Mouse (Mus musculus) testis, postnatal 14 days (tissue): Measurements from ENCODE around the gene Gm47995.
"Not testable (repeated sequence)": the region's sequence is repeated elsewhere in the genome, so short reads cannot be mapped to it uniquely, and the experiment has no call there.

Experiments
- DNase-seq: peaks from one replicate; pipeline ENCODE4 v3.0.0; 2021; ENCODE audit warnings: low spot score

Gm47995 gene

DNA sequence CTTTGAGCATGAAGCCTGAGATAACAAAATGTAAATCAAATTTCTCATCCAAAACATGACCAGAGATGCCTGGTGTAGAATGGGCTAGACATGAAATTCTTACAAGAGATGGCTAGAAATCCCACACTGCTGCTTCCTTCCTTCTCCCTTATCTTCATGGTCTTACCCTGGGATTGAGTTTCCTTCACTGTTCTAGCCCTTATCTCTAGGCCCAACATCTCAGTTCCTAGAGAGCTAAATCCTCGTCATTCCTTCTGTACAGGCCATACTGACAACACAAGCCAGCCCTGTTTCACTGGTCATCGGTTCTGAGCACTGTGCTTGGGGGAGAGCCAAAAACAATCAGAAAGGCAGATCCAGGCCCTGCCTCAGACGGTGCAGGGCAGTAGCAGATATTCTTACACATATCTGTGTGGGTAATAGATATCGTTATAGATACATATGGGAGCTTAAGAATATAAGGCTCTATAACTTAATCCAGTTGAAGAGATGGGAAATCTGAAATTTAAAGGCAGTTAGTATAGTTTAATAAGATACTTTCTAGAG lies 11.3 kb upstream of the Gm47995 start:
- not testable (repeated sequence) for DNase-seq

DNA sequence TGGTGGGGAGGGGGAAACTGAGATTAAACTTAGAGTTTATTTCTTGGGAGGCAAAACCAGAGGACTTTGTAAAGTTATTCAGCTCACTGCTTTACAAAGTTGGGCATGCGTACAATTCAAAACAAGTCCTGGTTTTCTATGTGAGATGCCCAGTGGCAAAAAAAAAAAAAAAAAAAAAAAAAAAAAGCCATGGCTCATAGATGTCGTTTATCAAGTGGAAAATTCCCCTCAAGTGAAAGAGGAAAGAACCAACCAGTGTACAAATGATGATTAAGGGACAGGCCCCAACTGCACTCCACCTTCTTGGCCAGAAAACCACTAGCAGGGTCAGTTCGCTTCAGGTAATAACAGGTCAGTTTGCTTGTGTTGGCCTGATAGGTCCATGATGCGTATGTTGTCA lies 9.8 kb upstream of the Gm47995 start:
- DNase-seq, result no peak

DNA sequence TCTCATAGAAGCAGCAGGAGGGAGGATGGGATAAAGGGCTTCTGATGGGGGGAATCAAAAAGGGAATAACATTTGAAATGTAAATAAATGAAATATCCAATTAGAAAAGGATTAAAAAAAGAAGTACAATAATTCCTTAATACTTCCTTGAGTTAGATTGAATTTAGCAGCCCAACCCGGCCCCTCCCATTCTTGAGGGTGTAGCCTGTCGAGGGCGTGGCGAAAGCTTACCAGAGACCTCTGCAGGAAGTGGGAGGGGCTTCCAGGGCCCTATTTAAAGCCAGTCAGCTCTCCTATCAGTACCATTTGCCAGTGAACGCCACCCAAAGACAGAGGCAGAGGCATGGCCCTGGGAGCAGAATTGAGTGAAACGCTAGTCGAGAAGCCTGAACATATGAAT lies 6.2 kb upstream of the Gm47995 start, which contains the start of gene Gm8947:
TSS of gene Gm8947 (plus strand) at position 302 of the 400 bp plus-strand sequence.
- DNase-seq, result not testable (repeated sequence)

DNA sequence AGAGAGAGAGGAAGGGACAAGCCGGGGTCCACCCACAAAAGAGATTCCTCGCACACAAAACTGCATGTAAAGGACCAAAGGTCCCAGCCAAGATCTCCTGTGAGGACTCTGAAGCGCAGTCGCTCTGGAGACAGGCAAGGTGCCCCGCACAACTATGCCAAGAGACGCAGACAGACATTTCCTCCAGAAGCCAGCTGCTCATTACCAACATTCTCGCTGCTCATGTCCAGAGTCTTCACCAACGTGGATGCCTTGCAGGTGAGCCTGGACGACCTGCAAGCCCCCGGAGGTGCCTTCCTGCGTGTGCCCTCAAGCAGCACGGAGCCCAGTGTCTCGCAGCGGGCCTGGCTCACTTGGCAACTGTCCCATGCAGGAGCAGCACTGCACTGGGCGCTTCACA lies 5.5 kb upstream of the Gm47995 start:
- not testable (repeated sequence) for DNase-seq

DNA sequence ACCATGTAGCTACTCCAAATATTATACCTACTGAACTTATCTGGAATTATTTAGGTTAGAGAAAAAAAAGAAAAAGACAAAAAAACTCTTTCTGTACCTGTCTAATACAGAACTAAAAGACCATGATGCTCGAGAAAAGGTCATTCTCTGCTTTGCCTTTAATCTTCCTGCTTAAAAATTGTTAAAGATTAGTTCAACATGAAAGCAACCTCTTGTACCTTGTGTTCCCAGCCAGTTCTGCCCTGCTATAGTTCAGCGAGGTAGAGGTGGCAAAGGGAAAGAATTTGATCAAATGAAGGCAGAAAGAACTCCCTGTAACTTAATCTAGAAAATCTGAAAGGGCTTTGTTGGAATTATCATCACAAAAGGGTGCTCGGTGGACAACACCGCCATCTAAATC lies 2.3 kb upstream of the Gm47995 start:
- DNase-seq, result not testable (repeated sequence)

DNA sequence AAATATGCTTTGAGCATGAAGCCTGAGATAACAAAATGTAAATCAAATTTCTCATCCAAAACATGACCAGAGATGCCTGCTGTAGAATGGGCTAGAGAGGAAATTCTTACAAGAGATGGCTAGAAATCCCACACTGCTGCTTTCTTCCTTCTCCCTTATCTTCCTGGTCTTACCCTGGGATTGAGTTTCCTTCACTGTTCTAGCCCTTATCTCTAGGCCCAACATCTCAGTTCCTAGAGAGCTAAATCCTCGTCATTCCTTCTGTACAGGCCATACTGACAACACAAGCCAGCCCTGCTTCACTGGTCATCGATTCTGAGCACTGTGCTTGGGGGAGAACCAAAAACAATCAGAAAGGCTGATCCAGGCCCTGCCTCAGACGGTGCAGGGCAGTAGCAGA lies 1.6 kb upstream of the Gm47995 start:
- DNase-seq, result not testable (repeated sequence)

DNA sequence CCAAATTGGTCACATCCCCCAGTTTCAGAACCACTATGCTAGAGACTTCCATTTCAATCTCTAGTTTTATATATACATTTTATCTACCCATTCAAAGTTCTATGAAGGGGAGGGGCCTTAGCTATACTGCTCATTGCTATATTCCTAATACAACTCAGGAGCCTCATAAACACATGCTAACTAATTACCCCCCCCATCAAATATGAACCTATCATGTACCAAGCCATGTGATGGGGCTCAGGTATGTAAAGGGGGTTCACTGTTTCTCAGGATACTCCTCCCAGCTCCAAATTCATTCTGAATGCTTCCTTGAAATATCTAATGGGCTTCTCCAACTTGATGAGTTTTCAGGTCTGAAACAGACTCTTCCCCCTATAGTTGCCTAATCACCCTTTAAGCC lies 2.4 kb downstream of the Gm47995 start:
- DNase-seq, result not testable (repeated sequence)

DNA sequence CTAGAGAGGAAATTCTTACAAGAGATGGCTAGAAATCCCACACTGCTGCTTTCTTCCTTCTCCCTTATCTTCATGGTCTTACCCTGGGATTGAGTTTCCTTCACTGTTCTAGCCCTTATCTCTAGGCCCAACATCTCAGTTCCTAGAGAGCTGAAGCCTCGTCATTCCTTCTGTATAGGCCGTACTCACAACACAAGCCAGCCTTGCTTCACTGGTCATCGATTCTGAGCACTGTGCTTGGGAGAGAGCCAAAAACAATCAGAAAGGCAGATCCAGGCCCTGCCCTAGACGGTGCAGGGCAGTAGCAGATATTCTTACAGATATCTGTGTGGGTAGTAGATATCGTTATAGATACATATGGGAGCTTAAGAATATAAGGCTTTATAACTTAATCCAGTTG lies 4.5 kb downstream of the Gm47995 start:
- DNase-seq, result not testable (repeated sequence)

DNA sequence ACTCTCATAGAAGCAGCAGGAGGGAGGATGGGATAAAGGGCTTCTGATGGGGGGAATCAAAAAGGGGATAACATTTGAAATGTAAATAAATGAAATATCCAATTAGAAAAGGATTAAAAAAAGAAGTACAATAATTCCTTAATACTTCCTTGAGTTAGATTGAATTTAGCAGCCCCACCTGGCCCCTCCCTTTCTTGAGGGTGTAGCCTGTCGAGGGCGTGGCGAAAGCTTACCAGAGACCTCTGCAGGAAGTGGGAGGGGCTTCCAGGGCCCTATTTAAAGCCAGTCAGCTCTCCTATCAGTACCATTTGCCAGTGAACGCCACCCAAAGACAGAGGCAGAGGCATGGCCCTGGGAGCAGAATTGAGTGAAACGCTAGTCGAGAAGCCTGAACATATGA lies 5.6 kb downstream of the Gm47995 start, which contains the start of gene 3110040M04Rik:
TSS of gene 3110040M04Rik (plus strand) at position 304 of the 400 bp plus-strand sequence.
- not testable (repeated sequence) for DNase-seq

DNA sequence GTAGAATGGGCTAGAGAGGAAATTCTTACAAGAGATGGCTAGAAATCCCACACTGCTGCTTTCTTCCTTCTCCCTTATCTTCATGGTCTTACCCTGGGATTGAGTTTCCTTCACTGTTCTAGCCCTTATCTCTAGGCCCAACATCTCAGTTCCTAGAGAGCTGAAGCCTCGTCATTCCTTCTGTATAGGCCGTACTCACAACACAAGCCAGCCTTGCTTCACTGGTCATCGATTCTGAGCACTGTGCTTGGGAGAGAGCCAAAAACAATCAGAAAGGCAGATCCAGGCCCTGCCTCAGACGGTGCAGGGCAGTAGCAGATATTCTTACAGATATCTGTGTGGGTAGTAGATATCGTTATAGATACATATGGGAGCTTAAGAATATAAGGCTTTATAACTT lies 10.2 kb downstream of the Gm47995 start:
- DNase-seq, result not testable (repeated sequence)

DNA sequence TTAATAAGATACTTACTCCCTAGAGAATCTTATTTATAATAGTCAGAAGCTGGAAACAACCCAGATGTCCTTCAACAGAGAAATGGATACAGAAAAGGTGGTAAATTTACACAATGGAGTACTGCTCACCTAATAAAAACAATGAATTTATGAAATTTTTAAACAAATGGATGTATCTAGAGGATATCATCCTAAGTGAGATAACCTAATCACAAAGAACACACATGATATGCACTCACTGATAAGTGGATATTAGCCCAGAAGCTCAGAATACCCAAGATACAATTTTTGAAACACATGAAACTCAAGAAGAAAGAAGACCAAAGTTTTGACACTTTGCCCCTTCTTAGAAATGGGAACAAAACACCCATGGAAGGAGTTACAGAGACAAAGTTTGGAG lies 10.7 kb downstream of the Gm47995 start:
- DNase-seq, result not testable (repeated sequence)

DNA sequence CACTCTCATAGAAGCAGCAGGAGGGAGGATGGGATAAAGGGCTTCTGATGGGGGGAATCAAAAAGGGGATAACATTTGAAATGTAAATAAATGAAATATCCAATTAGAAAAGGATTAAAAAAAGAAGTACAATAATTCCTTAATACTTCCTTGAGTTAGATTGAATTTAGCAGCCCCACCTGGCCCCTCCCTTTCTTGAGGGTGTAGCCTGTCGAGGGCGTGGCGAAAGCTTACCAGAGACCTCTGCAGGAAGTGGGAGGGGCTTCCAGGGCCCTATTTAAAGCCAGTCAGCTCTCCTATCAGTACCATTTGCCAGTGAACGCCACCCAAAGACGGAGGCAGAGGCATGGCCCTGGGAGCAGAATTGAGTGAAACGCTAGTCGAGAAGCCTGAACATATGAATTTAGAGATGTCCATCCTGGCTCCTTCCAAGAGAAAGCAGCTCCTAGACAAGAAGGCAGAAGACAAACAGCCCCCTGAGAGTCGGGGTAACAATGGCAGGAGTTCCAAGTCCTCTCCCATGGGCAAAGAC lies 11.6 kb downstream of the Gm47995 start, which contains the start of gene Gm47996:
TSS of gene Gm47996 (plus strand) at position 308 of the 532 bp plus-strand sequence.
- DNase-seq, result not testable (repeated sequence)

DNA sequence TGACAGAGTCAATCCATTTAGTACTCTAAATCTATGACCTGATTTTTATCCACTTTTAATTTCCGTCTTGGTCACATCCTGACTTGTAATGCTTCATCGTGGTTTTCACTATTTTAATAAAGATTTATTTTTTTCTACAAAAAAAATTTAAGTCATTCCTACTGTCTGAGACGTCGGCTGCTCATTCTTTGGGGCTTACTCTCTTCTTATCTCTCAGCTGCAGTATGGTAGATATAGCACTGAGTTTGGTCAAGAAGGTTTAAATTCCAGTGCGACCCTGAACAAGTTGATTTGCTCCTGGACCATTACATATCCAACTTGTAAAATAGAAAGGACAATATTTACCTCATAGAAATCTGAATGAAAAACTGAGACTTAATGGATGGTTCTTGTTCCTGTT lies 13.4 kb downstream of the Gm47995 start:
- not testable (repeated sequence) for DNase-seq

DNA sequence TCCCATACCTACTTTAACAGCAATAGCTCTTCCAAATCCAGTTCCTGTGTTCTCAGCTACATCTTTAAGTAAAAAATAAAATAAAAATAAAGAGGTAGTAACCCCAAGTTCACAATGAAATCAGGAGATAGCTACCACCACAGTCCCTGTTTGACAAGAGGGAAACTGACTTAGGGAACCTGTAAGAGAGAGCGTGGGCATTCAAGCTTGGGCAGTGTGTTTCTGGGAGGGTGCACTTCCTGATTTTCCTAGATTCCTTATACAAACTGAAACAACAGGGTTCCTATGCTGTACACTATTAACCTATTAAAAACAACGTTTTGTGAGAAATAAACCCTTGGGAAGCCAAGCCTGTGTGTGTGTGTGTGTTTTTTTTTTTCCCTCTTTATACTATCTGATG lies 16.6 kb downstream of the Gm47995 start:
- no peak for DNase-seq

DNA sequence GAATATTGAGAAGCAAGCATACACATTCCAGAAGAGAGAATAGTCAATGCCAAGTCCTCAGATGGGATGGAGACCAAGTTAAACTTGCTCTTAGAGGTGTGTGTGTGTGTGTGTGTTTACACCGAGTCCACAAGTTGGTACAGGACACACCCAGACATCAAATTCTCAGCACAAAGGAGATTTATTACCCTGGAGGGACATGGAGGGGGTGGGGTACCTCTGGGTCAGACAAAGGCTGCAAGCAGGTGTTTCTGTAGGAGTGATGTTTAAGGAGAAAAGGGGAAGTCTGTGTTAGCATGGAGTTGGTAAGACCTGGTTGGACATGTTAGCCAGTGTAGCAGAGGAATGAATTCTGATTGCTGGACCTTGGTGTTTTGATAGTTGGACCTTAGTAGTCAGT lies 17.7 kb downstream of the Gm47995 start:
- no peak for DNase-seq

DNA sequence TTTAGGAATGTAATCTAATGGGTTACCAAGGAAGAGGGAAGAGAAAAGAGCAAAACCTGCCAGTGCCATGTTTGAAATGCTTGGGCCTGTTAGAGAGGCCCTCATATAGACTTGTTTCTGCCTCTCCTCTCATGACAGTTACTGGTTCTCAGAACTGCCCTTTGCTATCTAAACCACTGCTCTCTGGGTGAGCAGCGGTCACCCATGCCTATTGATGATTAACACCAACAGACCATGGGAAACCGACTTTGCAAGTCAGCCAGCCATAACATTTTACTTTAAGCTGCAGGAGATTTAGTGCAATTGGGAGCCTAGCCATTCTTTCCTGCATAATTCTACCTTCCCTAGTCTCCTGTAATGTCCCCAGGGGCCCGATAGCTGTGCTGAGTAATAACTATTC lies 18.2 kb downstream of the Gm47995 start:
- DNase-seq, result no peak

DNA sequence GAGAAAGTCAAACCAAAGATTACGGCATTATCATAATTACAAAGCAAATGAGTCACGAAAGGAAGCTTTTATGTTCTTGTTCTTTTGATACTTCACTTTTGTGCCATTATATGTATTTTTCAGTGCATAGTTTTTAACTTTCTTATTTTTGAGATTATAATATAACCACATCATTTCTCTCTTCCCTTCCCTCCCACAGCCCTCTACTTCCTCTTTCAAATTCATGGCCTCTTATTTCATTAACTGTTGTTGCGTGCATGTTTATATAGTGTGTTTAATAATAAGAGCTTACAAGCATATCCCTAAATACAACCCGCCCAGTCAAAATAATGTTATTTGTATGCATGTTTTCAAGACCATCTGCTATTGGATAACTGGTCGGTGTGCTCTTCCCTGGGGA lies 20.8 kb downstream of the Gm47995 start:
- DNase-seq, result no peak

DNA sequence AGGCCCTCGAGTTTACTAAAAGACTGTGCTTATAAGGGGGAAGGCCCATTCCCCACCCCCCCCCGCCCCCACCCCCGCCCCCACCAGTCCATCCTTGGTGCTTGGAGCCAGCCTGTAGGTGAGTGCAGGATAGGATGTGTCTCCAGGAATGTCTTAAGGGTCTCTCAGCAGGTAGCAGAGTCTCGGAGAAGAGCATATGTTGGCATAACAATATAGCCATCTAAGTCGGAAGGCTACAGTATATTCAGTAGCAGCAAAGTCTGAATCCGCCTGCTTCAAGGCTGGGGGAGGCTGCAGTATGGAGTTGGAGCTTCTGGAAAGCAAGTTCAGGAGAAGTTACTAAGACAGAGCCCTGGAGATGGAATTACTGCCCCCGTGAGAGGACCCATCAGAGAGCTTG lies 21.9 kb downstream of the Gm47995 start:
- no peak for DNase-seq

DNA sequence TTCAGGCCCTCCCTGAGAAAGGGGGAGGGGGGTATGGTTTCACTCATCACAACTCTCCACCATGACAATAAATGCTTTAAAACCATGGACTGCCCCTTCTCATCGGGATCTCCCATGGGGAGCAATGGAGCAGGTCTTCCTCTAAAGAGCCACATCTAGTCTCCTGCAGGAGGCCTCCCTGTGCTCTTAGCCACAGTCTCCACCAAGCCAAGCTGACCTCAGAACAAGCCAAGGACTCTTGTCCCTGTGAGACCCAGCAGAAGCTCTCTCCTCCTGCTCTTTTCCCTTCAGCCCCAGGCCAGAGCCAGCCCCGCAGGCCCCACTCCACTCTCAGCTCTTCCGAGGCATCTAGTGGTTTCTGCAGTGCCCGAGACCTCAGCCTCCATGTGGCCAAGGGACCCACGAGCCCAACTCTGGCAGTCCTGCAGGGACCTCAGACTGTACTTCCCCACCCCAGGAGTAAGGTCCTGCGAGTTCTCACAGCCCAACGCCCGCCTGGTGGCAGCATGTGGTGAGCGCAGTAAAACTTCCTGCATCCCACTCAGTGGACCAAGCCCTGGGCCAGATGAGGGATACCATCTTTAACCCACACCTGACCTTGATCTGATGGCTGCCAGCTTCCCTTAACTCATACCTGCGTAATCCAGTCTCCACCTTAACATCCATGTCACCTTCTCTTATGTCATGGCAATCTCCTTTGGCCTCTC lies 24.5 kb downstream of the Gm47995 start:
- DNase-seq, result no peak

DNA sequence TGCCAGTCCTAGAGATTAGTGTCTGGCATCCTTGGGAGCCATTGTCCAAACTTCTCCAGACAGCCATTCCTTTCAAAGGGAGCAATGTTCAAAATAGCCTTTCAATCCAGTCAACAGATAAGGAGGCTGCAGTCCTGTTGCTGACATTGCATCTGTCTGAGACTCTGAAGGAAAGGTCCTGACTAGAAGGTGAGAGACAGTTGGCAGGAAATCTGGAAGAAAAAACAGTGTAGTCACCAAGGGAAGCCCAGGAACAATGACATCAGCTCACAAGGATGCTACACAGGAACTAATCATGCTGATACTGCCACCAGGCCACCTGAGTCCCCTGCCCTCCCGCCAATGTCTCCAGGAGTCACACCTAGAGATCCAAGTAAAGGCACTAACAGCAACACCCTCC lies 25.1 kb downstream of the Gm47995 start:
- no peak for DNase-seq

DNA sequence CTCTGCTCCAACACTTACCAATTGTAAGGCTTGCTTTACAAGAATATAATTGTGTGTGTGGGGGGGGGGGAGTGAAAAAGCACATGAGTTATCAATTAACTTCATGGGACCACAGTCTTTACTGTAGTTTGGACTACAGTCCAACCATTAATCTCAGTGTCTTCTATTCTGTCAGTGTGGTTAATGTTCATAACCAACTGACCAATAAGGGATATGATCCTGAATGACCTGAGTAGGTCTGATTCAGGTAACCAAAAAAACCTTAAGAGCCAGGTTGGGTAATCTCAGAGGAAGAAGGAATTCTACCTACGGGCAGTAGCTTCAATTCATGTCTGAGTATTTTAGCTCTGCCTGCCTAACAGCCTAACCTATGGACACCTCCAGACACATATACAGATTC lies 26.3 kb downstream of the Gm47995 start:
- no peak for DNase-seq

DNA sequence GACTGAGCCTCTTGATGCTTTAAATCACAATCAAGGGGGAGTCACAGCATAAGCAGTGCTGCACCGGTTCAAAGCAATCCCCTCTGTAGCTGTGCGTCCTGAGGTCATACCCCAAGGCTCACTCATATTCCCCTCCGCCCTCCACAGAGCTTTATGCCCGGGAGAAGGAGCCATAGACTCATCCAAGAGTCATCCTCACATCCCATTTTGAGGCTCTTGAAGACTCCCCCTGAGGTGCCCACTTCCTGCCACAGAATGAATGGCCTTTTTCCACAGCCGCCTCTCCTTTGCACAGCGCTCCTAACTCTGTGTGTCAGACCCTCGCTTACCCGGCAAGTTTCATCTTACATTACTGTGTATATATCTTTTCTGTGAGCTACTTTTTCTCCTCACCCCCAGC lies 29.3 kb downstream of the Gm47995 start:
- DNase-seq, result no peak

DNA sequence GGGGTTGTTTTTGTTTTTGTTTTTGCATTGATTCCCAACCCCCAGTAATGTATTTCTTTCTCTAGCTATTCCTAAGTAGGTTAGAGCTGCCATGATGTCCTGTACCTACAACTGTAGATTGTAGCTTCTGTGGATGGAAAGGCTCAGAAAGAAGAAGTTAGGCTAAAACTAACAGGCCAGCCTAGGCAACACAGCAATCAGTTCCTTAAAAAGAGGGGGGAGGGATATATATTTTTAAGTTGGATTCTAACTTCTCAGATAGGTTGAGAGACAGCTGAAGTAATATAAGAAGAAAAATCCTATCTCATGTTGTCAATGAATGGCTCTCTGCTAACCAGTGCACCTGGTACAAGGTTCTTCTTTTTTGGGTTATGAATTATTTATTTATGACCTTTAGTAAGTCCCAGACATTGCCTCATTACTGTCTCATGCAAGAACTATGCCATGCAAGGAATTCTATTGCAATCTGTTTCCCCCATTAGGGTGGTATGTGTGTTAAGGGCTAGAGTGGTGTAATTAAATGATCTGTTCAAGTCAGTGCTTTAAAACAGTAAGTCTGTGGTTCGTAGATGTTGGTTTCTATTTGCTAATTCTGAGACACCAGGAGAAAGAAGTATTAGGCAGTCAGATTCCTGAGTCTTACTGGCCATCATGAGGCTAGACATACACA lies 30.2 kb downstream of the Gm47995 start:
- DNase-seq, result no peak
